Mouse (Mus musculus) urinary bladder, postnatal 14 days (tissue): ENCODE results near the gene Cep350.

Experiments
- DNase-seq: peaks from one replicate; pipeline ENCODE4 v3.0.0; 2021; ENCODE audit warnings: low spot score

Cep350 gene

GRCm38 (mm10) chr1:155973068-155973718, at the start of gene Cep350:
Gene Cep350 (minus strand): TSS chr1:155973255.
- peak; percentile 97 for DNase-seq

- no peak for DNase-seq
These were observed 47.3 kb upstream of the Cep350 start for GRCm38 (mm10) chr1:156020402-156020801.

DNA sequence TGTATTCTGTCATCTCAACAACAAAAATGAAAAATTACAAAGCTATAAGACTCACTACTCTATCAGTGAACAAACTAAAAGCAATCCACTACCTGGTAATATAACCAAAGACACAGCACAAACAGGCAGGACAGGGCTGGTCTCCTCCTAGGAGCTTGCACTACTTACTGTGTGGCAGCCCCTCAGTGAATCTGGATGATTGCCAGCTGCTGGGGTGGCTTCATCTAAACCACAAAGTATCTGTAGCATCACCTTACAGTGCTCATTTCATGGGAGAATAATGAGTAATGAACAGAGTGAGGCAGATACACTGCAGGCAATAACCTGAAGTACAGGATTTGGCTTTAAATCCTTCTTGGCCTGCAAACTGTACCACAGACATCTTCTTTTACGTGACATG, 46.7 kb upstream of the Cep350 start:
- no peak for DNase-seq

DNA sequence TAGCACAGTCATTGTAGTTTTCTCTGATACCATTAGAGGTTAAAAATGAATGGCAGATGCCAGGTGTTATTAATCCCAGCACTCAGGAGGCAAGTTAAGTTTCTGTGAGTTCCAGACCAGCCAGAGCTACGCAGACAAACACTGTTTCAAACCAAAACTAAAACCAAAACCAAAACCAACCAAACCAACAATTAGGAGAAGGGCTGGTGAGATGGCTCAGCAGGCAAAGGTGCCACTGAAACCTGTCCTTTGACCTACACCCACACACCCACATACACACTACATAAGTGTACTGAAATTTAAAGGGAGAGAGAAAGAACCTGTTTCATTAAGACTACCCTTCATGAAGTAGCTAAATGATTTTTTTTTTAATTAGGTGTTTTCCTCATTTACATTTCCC, 35.9 kb upstream of the Cep350 start:
- no peak for DNase-seq

DNA sequence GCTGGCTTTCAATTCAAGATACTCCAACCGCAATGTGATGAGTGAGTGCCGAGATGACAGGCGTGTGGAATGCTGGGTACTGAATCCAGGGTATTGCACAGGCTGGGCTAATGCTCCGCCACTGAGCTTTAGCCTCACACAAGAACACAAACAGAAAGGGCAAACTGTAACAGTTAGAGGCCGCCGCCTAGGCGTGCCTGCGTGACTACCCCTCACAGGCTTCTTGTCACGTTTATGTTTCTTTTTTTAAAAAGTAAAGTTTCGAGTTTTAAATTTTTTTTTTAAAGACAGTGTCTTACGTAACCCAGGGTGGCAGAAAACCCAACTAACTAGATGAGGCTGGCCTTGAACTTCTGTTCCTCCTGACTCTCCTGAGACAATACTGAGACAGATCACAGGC, 32.9 kb upstream of the Cep350 start:
- DNase-seq = no peak

GRCm38 (mm10) chr1:156003201-156003935, 30.3 kb upstream of the Cep350 start:
- no peak for DNase-seq

DNA sequence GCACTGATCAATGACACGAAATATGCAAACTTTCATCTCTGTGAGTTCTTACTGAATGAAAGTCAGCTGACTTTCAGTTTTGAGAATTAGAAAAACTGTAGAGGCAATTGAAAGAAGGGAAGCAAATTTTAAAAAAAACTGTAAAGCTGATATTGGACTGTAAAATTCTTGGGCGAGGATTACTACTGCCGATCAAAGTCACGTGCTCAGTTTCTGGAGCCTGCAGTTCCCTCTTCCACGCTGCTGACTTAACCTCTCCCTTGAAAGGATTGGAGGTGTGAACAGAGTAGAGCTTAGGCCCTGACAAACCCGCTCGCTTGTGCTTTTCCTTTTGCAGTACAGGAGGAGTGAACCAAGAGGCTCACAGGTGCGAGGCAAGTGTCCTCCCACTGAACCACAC, 29.3 kb upstream of the Cep350 start:
- DNase-seq = no peak

DNA sequence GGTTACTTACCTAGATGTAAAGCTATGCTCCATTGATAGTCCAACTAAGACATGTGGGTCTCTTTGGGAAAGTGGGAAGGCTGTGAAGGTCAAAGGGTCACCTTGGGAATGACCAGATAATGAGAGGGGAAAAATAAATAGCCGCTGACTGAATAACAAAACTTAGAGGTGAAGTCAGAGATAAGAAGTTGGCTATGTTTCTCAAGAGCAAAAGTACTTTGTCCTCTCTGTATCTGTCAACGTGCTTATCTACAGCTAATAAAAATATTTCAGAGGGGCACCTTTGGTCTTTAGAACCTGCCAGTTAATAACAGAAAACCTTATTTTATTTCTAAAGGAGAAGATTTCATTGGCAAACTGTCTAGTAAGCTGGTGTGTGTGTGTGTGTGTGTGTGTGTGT, 22.6 kb upstream of the Cep350 start:
- DNase-seq = no peak

- DNase-seq = no peak
These were observed 21.5 kb upstream of the Cep350 start for GRCm38 (mm10) chr1:155994524-155994923.

GRCm38 (mm10) chr1:155990391-155990790, 17.3 kb upstream of the Cep350 start:
- DNase-seq = no peak

DNA sequence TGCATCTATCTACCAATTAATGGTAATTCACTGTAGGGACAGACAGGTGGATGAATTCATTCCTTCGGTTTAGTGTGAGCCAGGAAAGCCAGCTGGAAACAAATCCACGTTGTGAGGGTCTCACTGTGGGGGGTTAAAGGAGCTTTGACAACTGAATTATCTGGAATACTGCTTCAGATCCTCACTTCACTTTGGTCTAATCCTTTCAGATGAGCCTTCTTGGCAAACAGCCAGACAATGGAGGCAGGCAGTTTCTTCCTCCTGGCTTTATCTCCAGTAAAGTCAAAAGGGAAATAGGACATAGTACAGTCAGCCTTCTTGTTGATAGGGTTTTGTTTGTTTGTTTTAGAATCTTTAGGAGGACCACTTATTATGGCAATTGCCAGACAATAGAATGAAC, 16.3 kb upstream of the Cep350 start:
- peak; percentile 18 for DNase-seq

GRCm38 (mm10) chr1:155987625-155988024, 14.6 kb upstream of the Cep350 start:
- DNase-seq = no peak

GRCm38 (mm10) chr1:155974931-155975330, 1.9 kb upstream of the Cep350 start:
- no peak for DNase-seq

GRCm38 (mm10) chr1:155973719-155974379, 794 bp upstream of the Cep350 start:
- DNase-seq = no peak

DNA sequence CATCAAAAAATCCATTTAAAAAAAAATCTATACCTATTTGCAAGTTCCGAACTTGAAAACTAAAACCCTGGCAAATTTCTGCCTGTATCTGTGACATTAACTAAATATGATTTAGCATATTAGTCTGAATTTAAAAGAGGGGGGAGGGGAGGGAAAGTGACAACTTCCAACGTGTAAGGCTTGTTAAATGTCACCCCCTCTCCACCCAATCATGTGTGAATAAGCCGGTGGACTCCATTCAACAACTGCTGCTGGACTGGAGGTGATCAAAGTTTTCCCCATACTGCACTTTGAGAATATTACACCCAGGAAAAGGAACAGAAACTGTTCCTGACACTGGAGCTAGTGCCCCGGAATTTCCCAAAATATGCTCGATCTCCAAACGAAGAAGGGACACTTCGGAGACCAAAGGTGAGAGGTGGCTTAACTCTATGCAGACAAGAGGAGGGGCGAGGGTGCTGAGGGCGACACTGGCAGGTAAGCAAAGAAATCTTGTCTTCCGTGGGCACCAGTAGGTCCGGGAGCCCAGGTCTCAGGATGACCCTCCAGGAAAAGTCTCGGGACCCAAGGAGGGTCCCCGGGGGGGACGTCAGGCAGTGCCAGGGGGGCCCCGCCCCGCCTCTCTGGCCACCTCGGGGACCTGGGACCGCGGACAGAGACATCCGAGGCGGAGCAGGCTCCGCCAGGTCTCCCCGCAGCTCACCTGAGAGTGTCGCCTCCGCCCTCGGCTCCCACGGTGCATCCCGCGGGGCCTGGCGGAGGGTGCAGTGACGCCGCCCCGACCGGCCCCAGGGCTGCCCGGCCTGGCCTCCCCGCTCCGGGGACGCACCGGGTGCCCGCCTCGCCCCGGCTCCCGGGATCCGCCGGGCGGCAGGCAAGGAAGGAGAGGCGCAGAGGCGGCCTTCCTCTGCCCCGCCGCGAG, 648 bp downstream of the Cep350 start:
- peak; percentile 46 for DNase-seq

DNA sequence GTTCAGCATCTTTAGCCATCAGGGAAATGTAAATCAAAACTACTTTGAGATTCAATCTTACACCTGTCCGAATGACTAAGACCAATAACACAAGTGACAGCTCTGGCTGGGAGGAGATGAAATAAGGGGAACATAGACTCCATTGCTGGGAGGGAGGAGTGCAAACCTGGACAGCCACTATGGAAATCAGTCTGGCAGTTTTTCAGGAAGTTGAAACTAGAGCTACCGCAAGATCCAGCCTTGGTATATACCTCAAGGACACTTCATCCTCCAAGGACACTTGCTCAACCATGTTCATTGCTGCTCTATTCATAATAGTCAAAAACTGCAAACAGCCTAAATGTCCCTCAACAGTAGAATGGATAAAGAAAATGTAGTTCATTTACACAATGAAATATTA, 23.9 kb downstream of the Cep350 start:
- DNase-seq = no peak

DNA sequence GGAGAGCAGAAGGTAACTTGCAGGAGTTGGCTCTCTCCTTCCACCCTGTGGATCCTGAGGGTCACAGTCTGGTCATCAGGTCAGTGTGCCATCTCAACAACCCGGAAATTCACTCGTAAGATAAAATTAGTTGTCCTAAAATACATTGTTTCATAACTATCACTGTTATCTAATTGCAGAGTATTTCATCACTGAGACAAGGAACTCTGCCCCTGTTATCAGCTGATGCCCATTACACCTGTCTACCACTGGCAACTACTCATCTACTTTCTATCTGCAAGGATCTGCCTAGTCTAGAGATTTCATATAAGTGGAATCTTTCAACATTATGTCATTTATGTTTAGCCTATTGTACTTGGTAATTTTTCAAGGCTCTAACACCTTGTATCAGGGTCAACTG, 28.7 kb downstream of the Cep350 start:
- no peak for DNase-seq

- DNase-seq = no peak
These were observed 35.6 kb downstream of the Cep350 start for GRCm38 (mm10) chr1:155937416-155937815.

DNA sequence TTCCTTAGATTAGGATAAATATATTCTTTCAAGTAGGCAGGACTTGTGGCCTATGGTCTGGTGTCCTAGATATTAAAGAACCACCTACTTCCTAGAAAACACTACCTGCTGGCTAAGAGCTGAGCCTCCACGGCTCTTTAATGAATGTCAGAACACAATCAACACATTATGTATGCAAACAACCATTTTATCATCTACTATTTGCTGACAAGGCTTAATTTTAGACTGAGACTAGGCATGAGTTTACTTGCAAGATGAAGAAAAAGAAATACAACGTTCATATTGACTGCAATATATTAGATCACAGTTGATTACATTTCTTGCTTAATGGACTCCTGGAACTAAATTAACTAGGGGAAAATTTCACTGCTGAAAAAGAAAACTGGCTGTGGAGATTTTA, 38.4 kb downstream of the Cep350 start:
- DNase-seq = no peak

GRCm38 (mm10) chr1:155903561-155903960, 69.5 kb downstream of the Cep350 start:
- DNase-seq = no peak

DNA sequence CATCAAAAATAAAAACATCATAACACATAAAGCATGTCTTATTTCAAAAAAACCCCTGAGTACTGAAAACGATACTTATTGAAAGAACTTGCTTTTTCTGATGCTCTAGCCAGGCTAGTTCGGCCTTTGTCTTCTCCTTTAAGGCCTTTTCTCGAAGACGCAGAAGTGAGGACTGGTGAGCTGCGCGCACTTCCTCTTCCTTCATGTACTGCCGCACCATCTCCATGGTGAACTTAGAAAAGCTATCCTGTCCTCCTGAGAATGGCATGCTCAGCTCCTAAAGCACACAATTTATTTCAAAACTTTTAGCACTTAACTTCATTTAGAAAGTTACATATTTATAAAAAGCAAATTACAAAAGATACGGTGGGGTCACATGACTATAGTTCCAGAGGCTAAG, 71.7 kb downstream of the Cep350 start:
- DNase-seq = no peak

- no peak for DNase-seq
These were observed 78.7 kb downstream of the Cep350 start for GRCm38 (mm10) chr1:155894382-155894781.
